Mouse (Mus musculus) testis, adult 2 months (tissue): ENCODE results near the gene Gm45711. TPM values are rescaled to one million over a fixed set of nuclear protein-coding genes. Genes with fewer than 3 reads are reported as not detected.

ENCODE experiments used
- H3K27ac ChIP-seq: fragments of 200-500 bp; 2 replicates; pipeline ENCODE4 v1.5.1; 2012; ENCODE audit warnings: low read depth, low read length; ENCODE audit not compliant: control insufficient read depth, insufficient read depth
- H3K27me3 ChIP-seq: fragments of 200-500 bp; 2 replicates; pipeline ENCODE4 v1.6.1; 2012; ENCODE audit warnings: mild to moderate bottlenecking, low read length, moderate library complexity; ENCODE audit not compliant: control insufficient read depth, insufficient read depth
- H3K36me3 ChIP-seq: fragments of 200-500 bp; 2 replicates; pipeline ENCODE4 v1.6.1; 2012; ENCODE audit warnings: mild to moderate bottlenecking, low read length; ENCODE audit not compliant: control insufficient read depth, insufficient read depth
- H3K4me1 ChIP-seq: fragments of 200-500 bp; 2 replicates; pipeline ENCODE4 v1.6.1; 2012; ENCODE audit warnings: low read length; ENCODE audit not compliant: control insufficient read depth, insufficient read depth
- H3K4me3 ChIP-seq: fragments of 200-500 bp; 2 replicates; pipeline ENCODE4 v1.5.1; 2012; ENCODE audit warnings: low read depth, mild to moderate bottlenecking, low read length, moderate library complexity, mixed read lengths; ENCODE audit not compliant: control insufficient read depth
- CTCF ChIP-seq: fragments of 200-500 bp; IDR thresholded peaks from 2 replicates; pipeline ENCODE4 v1.5.1; 2012; ENCODE audit warnings: low read depth, mild to moderate bottlenecking, inconsistent platforms, low read length, moderate library complexity; ENCODE audit not compliant: control insufficient read depth, insufficient read depth, insufficient replicate concordance
- POLR2A ChIP-seq: fragments of 200-500 bp; IDR thresholded peaks from 2 replicates; pipeline ENCODE4 v1.6.1; 2012; ENCODE audit warnings: low read depth, mild to moderate bottlenecking, inconsistent platforms, low read length, moderate library complexity; ENCODE audit not compliant: control insufficient read depth
- polyA plus RNA-seq: library from polyadenylated mRNA; depleted of rRNA; stranded (reverse); fragments of >200 nt; gene quantifications from 2 replicates; pipeline ENCODE4 v1.2.3, GENCODE M21; 2012

The Gm45711 gene
- polyA plus RNA-seq, 1 experiment = 57.0 TPM

DNA sequence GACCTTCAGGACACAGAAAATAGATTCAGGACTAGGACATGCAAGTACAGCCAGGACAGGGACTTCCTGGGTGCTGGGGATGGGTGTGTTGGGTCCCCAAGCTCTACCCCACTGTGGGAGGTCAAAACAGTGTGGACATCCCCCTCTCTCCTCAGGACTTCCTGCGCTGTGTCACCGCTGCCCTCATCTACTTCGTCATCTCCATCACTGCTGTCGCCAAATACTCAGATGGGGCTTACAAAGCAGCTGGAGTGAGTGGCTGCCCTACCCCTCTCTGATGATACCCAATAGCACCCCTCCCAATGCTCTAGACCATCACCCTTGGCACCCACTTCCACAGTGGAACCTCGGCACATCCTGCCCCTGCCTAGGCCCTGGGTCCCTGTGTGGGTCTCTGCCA lies 34.7 kb upstream of the Gm45711 start:
- no peak overlapping the region for H3K4me3 ChIP-seq
- no peaks in the 10 kb centered on the region for H3K36me3 ChIP-seq
- H3K4me1 ChIP-seq = peaks cover 18% of the 10 kb centered on the region
- TF ChIP-seq CTCF (no peak), POLR2A (no peak)
- H3K27ac ChIP-seq = no peak overlapping the region
- H3K27me3 ChIP-seq = no peaks in the 10 kb centered on the region

DNA sequence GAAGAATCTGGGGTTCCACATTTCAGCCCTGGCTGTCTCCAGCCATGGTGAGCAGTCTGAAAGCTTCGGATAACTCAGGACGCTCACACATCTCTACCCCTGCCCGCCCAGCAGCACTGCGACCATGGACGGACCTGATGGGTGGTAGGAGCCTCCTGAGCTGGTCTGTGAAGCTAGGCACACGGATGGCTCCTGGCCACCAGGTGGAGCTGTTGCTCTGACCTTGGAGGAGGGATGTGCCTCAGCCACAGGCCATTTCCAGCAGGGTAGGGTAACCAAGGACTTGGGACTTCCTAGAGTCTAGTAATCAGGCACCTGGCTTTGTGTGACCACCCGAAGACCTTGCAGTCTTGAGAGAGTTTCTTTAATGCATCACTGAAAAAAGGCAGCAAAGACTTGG lies 34.1 kb upstream of the Gm45711 start:
- H3K4me3 ChIP-seq = no peak overlapping the region
- H3K36me3 ChIP-seq = no peaks in the 10 kb centered on the region
- no peak overlapping the region for H3K27ac ChIP-seq
- peaks cover 18% of the 10 kb centered on the region for H3K4me1 ChIP-seq
- H3K27me3 ChIP-seq = no peaks in the 10 kb centered on the region
- TF ChIP-seq CTCF = peak; percentile 94; the same call in 1 of the 2 replicates
- TF ChIP-seq POLR2A = no peak

DNA sequence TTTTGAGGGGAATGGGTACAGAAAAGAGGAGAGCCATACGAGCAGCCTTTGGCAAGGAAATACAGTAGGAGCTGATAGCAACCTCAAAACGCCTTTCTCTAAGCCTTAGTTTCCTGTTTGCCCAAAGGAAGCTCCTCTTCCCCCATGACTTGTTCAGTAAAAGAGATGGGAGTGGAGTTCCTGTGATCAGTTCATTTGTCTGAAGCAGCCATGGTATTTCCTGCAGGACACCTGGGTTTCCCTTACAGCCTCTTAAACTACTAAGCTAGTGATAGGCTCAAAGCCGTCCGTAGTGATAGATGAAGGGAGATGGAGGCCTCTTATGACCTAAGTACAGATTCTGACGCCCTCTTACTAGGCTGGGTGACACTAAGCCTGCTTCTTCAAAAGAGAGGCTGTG lies 32.5 kb upstream of the Gm45711 start:
- Histone ChIP-seq H3K4me3 (no peak overlapping the region), H3K27me3 (no peaks in the 10 kb centered on the region)
- TF ChIP-seq CTCF (no peak), POLR2A (no peak)

DNA sequence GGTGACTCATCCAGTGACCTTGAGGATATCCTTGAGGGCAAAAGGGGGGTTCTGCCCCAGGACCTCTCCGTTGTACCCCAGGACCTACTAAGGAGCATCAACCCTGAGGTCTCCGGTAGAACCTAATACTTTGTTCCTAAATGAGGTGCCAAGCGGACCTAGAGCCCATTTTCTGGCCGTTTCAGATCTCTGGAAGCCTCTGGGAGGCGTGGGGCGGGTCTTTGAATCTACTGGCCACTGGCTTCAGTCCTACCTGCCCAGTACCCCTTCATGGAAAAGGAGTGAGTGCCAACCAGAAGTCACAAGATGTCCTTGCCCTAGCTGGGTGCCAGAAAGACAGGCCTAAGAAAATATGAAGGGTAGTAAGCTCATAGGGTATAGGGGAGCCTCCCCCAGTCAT lies 31.8 kb upstream of the Gm45711 start:
- H3K27ac ChIP-seq = peak overlapping the region; percentile 8; the same call in 1 of the 2 replicates
- H3K36me3 ChIP-seq = no peaks in the 10 kb centered on the region
- no peaks in the 10 kb centered on the region for H3K27me3 ChIP-seq
- H3K4me1 ChIP-seq = peaks cover 15% of the 10 kb centered on the region
- TF ChIP-seq POLR2A (no peak), CTCF (no peak)
- no peak overlapping the region; the same call in 1 of the 2 replicates for H3K4me3 ChIP-seq

More for the DNA sequence above, 32.5 kb upstream of the Gm45711 start:
- no peak overlapping the region for H3K27ac ChIP-seq
- peaks cover 18% of the 10 kb centered on the region for H3K4me1 ChIP-seq
- H3K36me3 ChIP-seq = no peaks in the 10 kb centered on the region

DNA sequence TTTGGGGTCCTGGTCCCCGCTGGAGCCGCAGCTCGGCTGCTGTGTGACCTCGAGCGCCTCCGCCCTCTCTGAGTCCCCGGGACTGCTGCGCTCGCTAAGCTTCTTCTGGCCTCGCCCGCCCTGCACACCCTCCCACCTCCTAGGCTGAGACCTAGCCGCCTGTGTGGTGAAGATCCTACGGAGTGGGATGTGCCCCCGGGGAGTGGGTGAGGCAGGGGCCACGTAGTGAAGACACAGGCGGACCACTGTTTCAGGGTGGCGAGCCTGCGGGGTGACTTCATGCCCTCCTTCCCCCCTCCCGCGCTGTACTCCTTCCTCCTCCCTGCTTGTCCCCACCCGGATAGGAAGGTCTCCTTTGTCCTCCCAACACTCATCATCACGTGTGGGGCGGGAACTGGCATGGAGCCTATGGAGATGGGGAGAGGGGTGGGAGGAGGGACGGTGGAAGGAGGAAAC lies 31.3 kb upstream of the Gm45711 start:
- peak overlapping the region; percentile 8 for H3K27ac ChIP-seq

DNA sequence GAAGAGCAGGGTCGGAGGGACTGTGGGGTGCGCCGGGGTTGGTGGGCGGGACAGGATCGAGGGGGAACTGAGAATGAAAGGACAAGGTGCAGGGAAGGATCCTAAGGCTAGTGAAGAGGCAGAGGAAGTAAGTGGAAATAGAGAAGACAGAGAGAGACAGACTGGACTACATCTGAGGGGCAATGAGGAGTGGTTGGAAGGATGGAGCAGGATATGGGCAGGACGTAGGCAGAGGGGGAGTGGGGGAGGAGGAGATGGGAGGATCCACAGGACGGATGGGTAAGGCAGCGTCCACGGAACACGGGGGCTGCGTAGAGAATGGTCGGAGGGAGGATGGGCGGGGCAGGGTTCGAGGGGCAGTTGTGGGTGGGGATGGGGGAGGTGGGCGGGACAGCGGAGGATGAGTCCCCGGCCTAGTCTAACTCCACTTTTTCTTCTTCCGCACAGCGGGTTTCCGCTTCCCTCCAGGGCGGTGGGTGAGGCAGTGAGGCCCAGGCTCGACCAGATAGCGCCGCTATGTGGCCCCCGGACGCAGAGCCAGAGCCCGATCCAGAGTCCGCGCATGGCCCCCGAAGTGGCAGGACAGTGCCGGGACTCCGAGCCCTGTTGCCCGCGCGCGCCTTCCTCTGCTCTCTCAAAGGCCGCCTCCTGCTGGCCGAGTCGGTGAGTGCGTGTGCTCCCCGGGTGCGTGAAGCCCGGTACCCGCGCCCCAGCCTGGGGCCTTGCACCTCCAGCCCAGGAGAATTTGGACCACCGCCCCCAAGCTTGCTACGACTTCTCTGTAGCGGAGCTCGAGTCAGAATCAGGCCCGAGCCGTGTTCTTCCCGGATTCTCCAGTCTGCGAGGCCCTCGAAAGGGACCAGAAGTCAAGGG lies 30.6 kb upstream of the Gm45711 start:
- Histone ChIP-seq H3K27me3 (no peaks in the 10 kb centered on the region), H3K27ac (peak overlapping the region; percentile 8), H3K4me3 (peak overlapping the region; percentile 73), H3K4me1 (peaks cover 13% of the 10 kb centered on the region), H3K36me3 (no peaks in the 10 kb centered on the region)
- TF ChIP-seq POLR2A (peak; percentile 42; the same call in 1 of the 2 replicates), CTCF (peak; percentile 28; the same call in 1 of the 2 replicates)

More for the DNA sequence above, 31.3 kb upstream of the Gm45711 start:
- TF ChIP-seq POLR2A (no peak), CTCF (no peak)
- H3K27me3 ChIP-seq = no peaks in the 10 kb centered on the region
- H3K4me3 ChIP-seq = peak overlapping the region; percentile 73
- H3K36me3 ChIP-seq = no peaks in the 10 kb centered on the region
- H3K4me1 ChIP-seq = peaks cover 13% of the 10 kb centered on the region

DNA sequence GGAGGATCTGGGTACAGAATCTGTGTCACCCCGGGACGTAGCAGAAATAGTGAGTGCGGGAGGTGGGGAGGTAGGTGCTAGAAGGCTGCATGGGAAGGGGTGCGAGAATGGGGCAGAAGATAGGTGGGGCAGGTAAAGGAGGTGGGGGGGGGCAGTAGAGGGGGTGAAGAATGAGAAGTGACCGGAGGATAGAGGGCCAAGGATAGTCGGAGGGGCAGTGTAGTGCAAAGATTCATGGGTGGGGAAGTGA lies 30.0 kb upstream of the Gm45711 start:
- no peak for TF ChIP-seq CTCF
- TF ChIP-seq POLR2A = no peak
- Histone ChIP-seq H3K4me3 (peak overlapping the region; percentile 73), H3K4me1 (peaks cover 13% of the 10 kb centered on the region), H3K27me3 (no peaks in the 10 kb centered on the region), H3K27ac (no peak overlapping the region), H3K36me3 (no peaks in the 10 kb centered on the region)
